Mouse (Mus musculus) heart, postnatal 0 days (tissue): ENCODE results near the gene Grb2.

Experiments
- CTCF ChIP-seq: IDR thresholded peaks from 2 replicates; pipeline ENCODE4 v1.5.1; 2016; ENCODE audit warnings: antibody characterized with exemption, control low read depth, low read depth
- EP300 ChIP-seq: IDR thresholded peaks from 2 replicates; pipeline ENCODE4 v1.6.1; 2016; ENCODE audit warnings: antibody characterized with exemption, low read depth

DNA sequence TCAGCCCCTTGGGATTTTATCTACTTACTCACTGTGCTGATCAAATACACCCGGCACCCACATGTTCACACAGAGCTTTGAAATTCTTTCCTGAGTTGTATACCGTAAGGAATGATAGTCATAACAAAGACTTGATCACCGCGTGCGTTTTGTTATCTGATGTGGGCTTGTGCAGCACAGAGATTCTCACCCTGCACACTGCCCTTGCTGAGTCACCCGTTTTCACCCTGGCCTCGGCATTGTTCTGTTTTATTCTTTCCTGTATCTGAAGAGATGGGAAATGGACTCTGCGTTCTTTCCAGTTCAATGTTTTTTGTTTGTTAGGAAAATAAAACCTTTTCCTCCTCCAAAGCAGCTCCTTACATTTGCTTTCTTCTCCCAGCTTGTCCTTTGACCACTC is 38.4 kb upstream of the Grb2 start:
- TF ChIP-seq CTCF (no peak), EP300 (no peak)
